Mouse (Mus musculus) heart, postnatal 0 days (tissue): Measurements from ENCODE around the gene Cntn6. TPM values are rescaled to one million over a fixed set of nuclear protein-coding genes. Genes with fewer than 3 reads are reported as not detected.

Experiments used
- ATAC-seq: fragments of 200-750 bp; cut with Nextera tagmentation; 2 replicates; pipeline ENCODE4 v1.8.0; 2017; ENCODE audit warnings: low read depth, moderate number of reproducible peaks, moderate library complexity; ENCODE audit not compliant: insufficient read depth
- DNase-seq: peaks from one replicate; pipeline ENCODE4 v3.0.0-alpha.2; 2016; ENCODE audit warnings: low spot score
- H3K27ac ChIP-seq: fragments of 300-500 bp; sonication (generic); 2 replicates; pipeline ENCODE4 v1.5.1; 2014; ENCODE audit warnings: low read depth, mild to moderate bottlenecking
- H3K27me3 ChIP-seq: fragments of 300-500 bp; sonication (generic); 2 replicates; pipeline ENCODE4 v1.6.1; 2014; ENCODE audit warnings: low read length, mixed read lengths; ENCODE audit not compliant: control insufficient read depth, insufficient read depth
- H3K36me3 ChIP-seq: fragments of 300-500 bp; sonication (generic); replicated peaks from 2 replicates; pipeline ENCODE4 v1.6.1; 2014; ENCODE audit warnings: low read length, mixed read lengths; ENCODE audit not compliant: control insufficient read depth, insufficient read depth
- H3K4me1 ChIP-seq: fragments of 300-500 bp; sonication (generic); 2 replicates; pipeline ENCODE4 v1.6.1; 2014; ENCODE audit warnings: antibody characterized with exemption; ENCODE audit not compliant: control insufficient read depth, insufficient read depth
- H3K4me2 ChIP-seq: fragments of 300-500 bp; sonication (generic); 2 replicates; pipeline ENCODE4 v1.6.1; 2014; ENCODE audit warnings: low read depth, mild to moderate bottlenecking, low read length, moderate library complexity
- H3K4me3 ChIP-seq: fragments of 300-500 bp; sonication (generic); 2 replicates; pipeline ENCODE4 v1.5.1; 2014; ENCODE audit warnings: low read depth, low read length
- H3K9ac ChIP-seq: fragments of 300-500 bp; sonication (generic); replicated peaks from 2 replicates; pipeline ENCODE4 v1.6.1; 2014; ENCODE audit warnings: low read depth, low read length, mixed read lengths
- H3K9me3 ChIP-seq: fragments of 300-500 bp; sonication (generic); replicated peaks from 2 replicates; pipeline ENCODE4 v1.6.1; 2016; ENCODE audit warnings: low read length; ENCODE audit not compliant: control insufficient read depth
- CTCF ChIP-seq: IDR thresholded peaks from 2 replicates; pipeline ENCODE4 v1.5.1; 2016; ENCODE audit warnings: antibody characterized with exemption, control low read depth, low read depth
- EP300 ChIP-seq: IDR thresholded peaks from 2 replicates; pipeline ENCODE4 v1.6.1; 2016; ENCODE audit warnings: antibody characterized with exemption, low read depth
- WGBS: fragments of 180-500 bp; shearing (Covaris S2); extraction: QIAGEN DNeasy Blood & Tissue Kit; methylation state at CpG from one replicate; pipeline ENCODE4 v1.1.7; 2014; 5-methylcytosine and 5-hydroxymethylcytosine counted together
- polyA plus RNA-seq: library from polyadenylated mRNA; unstranded; fragments of >200 nt; fragmentation: Nextera tagmentation; extraction: Ambion mirVana; gene quantifications from 2 replicates; pipeline ENCODE4 v1.2.1, GENCODE M21; 2015
- total RNA-seq: library from RNA; depleted of rRNA; stranded (reverse); fragments of >200 nt; gene quantifications from 2 replicates; pipeline ENCODE4 v1.2.3, GENCODE M21; 2014; ENCODE audit warnings: low replicate concordance

Gene Cntn6
- total and polyA plus RNA-seq, 2 experiments from 2014 or later = 0.20 to 0.99 TPM

GRCm38 (mm10) chr6:104603371-104603770 is 110.8 kb downstream of the Cntn6 start:
- WGBS = 53% methylated on average over 4 of the region's 4 CpGs

GRCm38 (mm10) chr6:104605214-104605613 is 112.6 kb downstream of the Cntn6 start:
- H3K9me3 ChIP-seq = no peaks in the 10 kb centered on the region
- DNase-seq (no peak), ATAC-seq (no peak)
- WGBS = 50% methylated on average over 3 of the region's 3 CpGs
- no peak overlapping the region for H3K27ac ChIP-seq
- no peak overlapping the region for H3K9ac ChIP-seq
- no peak overlapping the region for H3K4me2 ChIP-seq
- H3K4me3 ChIP-seq = no peak overlapping the region
- H3K4me1 ChIP-seq = no peaks in the 10 kb centered on the region
- H3K36me3 ChIP-seq = no peaks in the 10 kb centered on the region
- TF ChIP-seq EP300 (no peak), CTCF (no peak)
- no peaks in the 10 kb centered on the region for H3K27me3 ChIP-seq

More at GRCm38 (mm10) chr6:104603371-104603770, 110.8 kb downstream of the Cntn6 start:
- TF ChIP-seq CTCF (no peak), EP300 (no peak)
- Histone ChIP-seq H3K4me1 (no peaks in the 10 kb centered on the region), H3K4me2 (no peak overlapping the region), H3K9me3 (no peaks in the 10 kb centered on the region), H3K4me3 (no peak overlapping the region), H3K27me3 (no peaks in the 10 kb centered on the region), H3K27ac (no peak overlapping the region), H3K36me3 (no peaks in the 10 kb centered on the region), H3K9ac (no peak overlapping the region)
- no peak for ATAC-seq
- no peak for DNase-seq

GRCm38 (mm10) chr6:104653518-104653917 is 160.9 kb downstream of the Cntn6 start:
- TF ChIP-seq EP300 (no peak), CTCF (no peak)
- no peak for DNase-seq
- H3K27me3 ChIP-seq = no peaks in the 10 kb centered on the region
- H3K4me3 ChIP-seq = no peak overlapping the region
- no peak overlapping the region for H3K4me2 ChIP-seq
- H3K4me1 ChIP-seq = no peaks in the 10 kb centered on the region
- ATAC-seq = no peak
- H3K9ac ChIP-seq = no peak overlapping the region
- H3K9me3 ChIP-seq = no peaks in the 10 kb centered on the region
- H3K36me3 ChIP-seq = no peaks in the 10 kb centered on the region
- 74% methylated on average over 3 of the region's 3 CpGs for WGBS
- H3K27ac ChIP-seq = no peak overlapping the region

GRCm38 (mm10) chr6:104668701-104669100 is 176.1 kb downstream of the Cntn6 start:
- TF ChIP-seq EP300 = no peak
- H3K4me2 ChIP-seq = no peak overlapping the region
- DNase-seq (no peak), ATAC-seq (no peak)
- H3K9ac ChIP-seq = no peak overlapping the region
- H3K4me1 ChIP-seq = no peaks in the 10 kb centered on the region
- H3K36me3 ChIP-seq = no peaks in the 10 kb centered on the region
- H3K9me3 ChIP-seq = 0 out of 2 replicates have a peak, but pooled peaks cover 4% of the 10 kb centered on the region
- no peaks in the 10 kb centered on the region for H3K27me3 ChIP-seq
- H3K27ac ChIP-seq = no peak overlapping the region
- WGBS = 62% methylated on average over 2 of the region's 2 CpGs
- no peak overlapping the region for H3K4me3 ChIP-seq

GRCm38 (mm10) chr6:104674249-104674648 is 181.7 kb downstream of the Cntn6 start:
- H3K9me3 ChIP-seq = 0 out of 2 replicates have a peak, but pooled peaks cover 4% of the 10 kb centered on the region
- ATAC-seq = no peak
- no peaks in the 10 kb centered on the region for H3K4me1 ChIP-seq
- no peak overlapping the region for H3K4me3 ChIP-seq
- H3K9ac ChIP-seq = no peak overlapping the region
- TF ChIP-seq EP300 (no peak), CTCF (no peak)
- no peak overlapping the region for H3K27ac ChIP-seq
- no peak overlapping the region for H3K4me2 ChIP-seq
- H3K36me3 ChIP-seq = no peaks in the 10 kb centered on the region
- no peaks in the 10 kb centered on the region for H3K27me3 ChIP-seq
- DNase-seq = no peak

GRCm38 (mm10) chr6:104679809-104680495 is 187.4 kb downstream of the Cntn6 start:
- whole genome bisulfite sequencing = 85% methylated on average over 1 of the region's 1 CpGs

More at GRCm38 (mm10) chr6:104679809-104680495, 187.4 kb downstream of the Cntn6 start:
- Histone ChIP-seq H3K4me3 (no peak overlapping the region), H3K36me3 (no peaks in the 10 kb centered on the region), H3K4me1 (no peaks in the 10 kb centered on the region), H3K9me3 (no peaks in the 10 kb centered on the region), H3K9ac (no peak overlapping the region), H3K27ac (no peak overlapping the region), H3K4me2 (no peak overlapping the region), H3K27me3 (no peaks in the 10 kb centered on the region)
- no peak for DNase-seq
- ATAC-seq = no peak
- TF ChIP-seq CTCF (no peak), EP300 (no peak)
